Mouse (Mus musculus) liver, embryonic 14.5 days (tissue): ENCODE data around the gene Rgs5.

Source experiments
- CTCF ChIP-seq: IDR thresholded peaks from 2 replicates; pipeline ENCODE4 v1.5.1; 2016; ENCODE audit warnings: antibody characterized with exemption, low read depth, control low read depth
- EP300 ChIP-seq: IDR thresholded peaks from 2 replicates; pipeline ENCODE4 v1.6.1; 2016; ENCODE audit warnings: antibody characterized with exemption, low read depth

DNA sequence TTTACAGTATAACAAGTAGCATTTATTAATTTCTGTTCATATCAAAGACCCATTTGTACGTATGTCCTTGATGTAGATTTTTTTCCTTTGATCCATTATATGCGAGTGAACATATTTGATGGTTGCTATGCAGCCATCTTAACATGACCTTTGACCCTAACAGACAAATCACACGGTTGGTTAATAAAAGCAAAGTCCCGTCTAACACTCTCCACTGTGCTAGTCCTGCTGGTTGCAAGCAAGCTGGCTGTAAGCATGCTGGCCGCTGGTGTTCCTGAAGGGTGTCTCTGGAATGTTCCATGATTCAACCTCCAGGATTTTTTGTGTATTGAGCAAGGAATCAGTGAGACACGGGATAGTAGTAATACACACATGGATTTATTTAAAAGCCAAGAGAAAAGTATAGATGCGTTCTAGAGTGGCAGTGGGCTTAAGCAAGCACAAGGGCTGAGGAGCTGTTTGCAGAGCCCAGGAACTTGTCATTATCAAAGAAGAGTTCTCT is 75.3 kb downstream of the Rgs5 start:
- TF ChIP-seq EP300 (no peak), CTCF (no peak)
